Mouse (Mus musculus) bone marrow, adult 2 months (tissue): Measurements from ENCODE around the gene Egflam. TPM values are rescaled to one million over a fixed set of nuclear protein-coding genes. Genes with fewer than 3 reads are reported as not detected.

Source experiments
- H3K27ac ChIP-seq: fragments of 200-500 bp; 2 replicates; pipeline ENCODE4 v1.5.1; 2012; ENCODE audit warnings: low read depth, mild to moderate bottlenecking, control low read depth, inconsistent platforms, low read length; ENCODE audit not compliant: control insufficient read depth, poor library complexity, insufficient read depth
- H3K4me1 ChIP-seq: fragments of 200-500 bp; 2 replicates; pipeline ENCODE4 v1.6.1; 2011; ENCODE audit warnings: low read length; ENCODE audit not compliant: control insufficient read depth, insufficient read depth
- H3K4me3 ChIP-seq: fragments of 200-500 bp; replicated peaks from 2 replicates; pipeline ENCODE3; 2011; ENCODE audit warnings: mild to moderate bottlenecking, low read depth, low read length, control low read depth; ENCODE audit not compliant: control insufficient read depth
- CTCF ChIP-seq: fragments of 200-500 bp; IDR thresholded peaks from 2 replicates; pipeline ENCODE4 v1.5.1; 2011; ENCODE audit warnings: low read length, control low read depth; ENCODE audit not compliant: control insufficient read depth, insufficient read depth
- POLR2A ChIP-seq: fragments of 200-500 bp; IDR thresholded peaks from 2 replicates; pipeline ENCODE4 v1.6.1; 2011; ENCODE audit warnings: low read depth, mild to moderate bottlenecking, control low read depth, low read length, borderline replicate concordance; ENCODE audit not compliant: control insufficient read depth
- WGBS: fragments of 180-500 bp; shearing (Covaris S2); methylation state at CpG from one replicate; pipeline ENCODE4 v1.1.7; 2018; 5-methylcytosine and 5-hydroxymethylcytosine counted together
- polyA plus RNA-seq: library from polyadenylated mRNA; stranded (reverse); fragments of >200 nt; gene quantifications from 2 replicates; pipeline ENCODE4 v1.2.4, GENCODE M21; 2011; ENCODE audit warnings: low replicate concordance; ENCODE audit not compliant: missing spikeins, insufficient read depth, insufficient read length

The Egflam gene
- polyA plus RNA-seq, 1 experiment = 0.45 TPM

GRCm38 (mm10) chr15:7191074-7191473, 207.1 kb downstream of the Egflam start:
- 84% methylated on average over 4 of the region's 4 CpGs for WGBS
- TF ChIP-seq CTCF = no peak
- no peak for TF ChIP-seq POLR2A

GRCm38 (mm10) chr15:7189678-7190454, 208.3 kb downstream of the Egflam start:
- TF ChIP-seq POLR2A = no peak
- TF ChIP-seq CTCF = no peak

More at GRCm38 (mm10) chr15:7191074-7191473, 207.1 kb downstream of the Egflam start:
- no peak overlapping the region for H3K4me3 ChIP-seq
- no peaks in the 10 kb centered on the region for H3K4me1 ChIP-seq
- H3K27ac ChIP-seq = no peak overlapping the region

DNA sequence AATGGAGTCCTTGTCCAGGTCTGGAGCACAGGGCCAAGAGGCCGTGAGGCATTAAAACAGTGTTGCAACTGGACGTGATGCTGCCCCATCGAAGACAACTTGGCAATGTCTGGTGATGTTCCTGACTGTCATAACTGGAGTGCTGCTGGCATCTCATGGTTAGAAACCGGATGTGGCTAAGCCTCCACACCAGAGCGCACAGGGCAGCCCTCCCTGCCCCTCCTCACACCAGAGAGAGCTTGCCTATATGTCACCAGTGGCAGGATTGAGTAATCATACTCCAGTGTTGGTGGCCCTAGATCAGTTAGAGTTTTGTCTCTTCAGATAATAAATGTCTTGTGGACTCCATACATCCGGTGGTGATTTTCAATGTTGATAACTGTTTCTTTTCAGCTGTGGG, 210.5 kb downstream of the Egflam start:
- 75% methylated on average over 6 of the region's 6 CpGs for WGBS

More at GRCm38 (mm10) chr15:7189678-7190454, 208.3 kb downstream of the Egflam start:
- WGBS = 85% methylated on average over 22 of the region's 22 CpGs
- Histone ChIP-seq H3K4me3 (no peak overlapping the region), H3K4me1 (no peaks in the 10 kb centered on the region), H3K27ac (no peak overlapping the region)

DNA sequence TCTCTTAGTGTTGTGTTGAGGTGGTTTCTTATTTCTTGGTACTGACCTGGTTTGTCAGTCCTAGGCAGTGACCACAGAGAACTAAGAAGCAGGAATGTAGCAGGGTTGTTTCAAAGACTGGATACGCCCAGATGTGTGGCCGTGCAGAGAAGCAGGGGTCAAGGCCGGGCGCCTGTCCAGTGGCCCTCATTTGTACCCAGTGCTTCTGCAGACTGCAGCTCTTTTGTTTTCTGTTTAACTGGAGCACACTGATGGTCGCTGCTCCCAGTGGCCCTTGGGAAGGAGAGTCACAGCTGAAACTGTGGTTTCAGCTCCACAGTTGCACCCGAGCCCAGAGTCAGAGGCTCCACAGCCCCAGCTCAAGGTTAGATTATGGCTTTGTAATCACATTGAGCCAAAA, 217.6 kb downstream of the Egflam start:
- Histone ChIP-seq H3K27ac (no peak overlapping the region), H3K4me1 (no peaks in the 10 kb centered on the region; the same call in 1 of the 2 replicates), H3K4me3 (no peak overlapping the region)
- 84% methylated on average over 6 of the region's 6 CpGs for WGBS
- TF ChIP-seq CTCF = no peak
- TF ChIP-seq POLR2A = no peak

More for the DNA sequence above, 210.5 kb downstream of the Egflam start:
- no peak overlapping the region for H3K4me3 ChIP-seq
- no peaks in the 10 kb centered on the region for H3K4me1 ChIP-seq
- no peak overlapping the region for H3K27ac ChIP-seq
- no peak for TF ChIP-seq POLR2A
- no peak for TF ChIP-seq CTCF

DNA sequence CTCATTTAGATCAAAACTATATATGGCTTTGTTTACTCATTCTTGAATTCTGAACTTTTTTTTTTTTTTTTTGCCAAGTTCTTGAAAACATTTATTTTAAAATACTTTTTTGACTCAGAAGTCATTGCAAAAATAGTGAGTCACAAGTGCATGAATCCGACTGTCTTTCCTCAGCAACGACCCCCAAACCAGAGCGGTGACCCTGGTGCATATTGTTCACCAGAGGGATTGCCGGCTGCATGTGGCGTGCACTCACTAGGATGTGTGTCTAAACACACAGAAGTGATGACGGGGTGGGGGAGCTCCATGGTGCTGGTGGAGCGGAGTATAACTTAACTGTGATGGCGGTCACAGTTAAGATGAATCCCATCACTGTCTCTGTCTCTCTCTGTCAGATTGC, 224.4 kb downstream of the Egflam start:
- 82% methylated on average over 8 of the region's 8 CpGs for WGBS
- TF ChIP-seq CTCF (no peak), POLR2A (no peak)
- no peak overlapping the region for H3K27ac ChIP-seq
- no peak overlapping the region for H3K4me3 ChIP-seq
- no peaks in the 10 kb centered on the region for H3K4me1 ChIP-seq

- TF ChIP-seq CTCF = no peak
- no peak for TF ChIP-seq POLR2A
- no peak overlapping the region for H3K4me3 ChIP-seq
- WGBS = 84% methylated on average over 7 of the region's 7 CpGs
- H3K4me1 ChIP-seq = no peaks in the 10 kb centered on the region
- H3K27ac ChIP-seq = no peak overlapping the region
These were observed 224.8 kb downstream of the Egflam start for GRCm38 (mm10) chr15:7173346-7173745.

DNA sequence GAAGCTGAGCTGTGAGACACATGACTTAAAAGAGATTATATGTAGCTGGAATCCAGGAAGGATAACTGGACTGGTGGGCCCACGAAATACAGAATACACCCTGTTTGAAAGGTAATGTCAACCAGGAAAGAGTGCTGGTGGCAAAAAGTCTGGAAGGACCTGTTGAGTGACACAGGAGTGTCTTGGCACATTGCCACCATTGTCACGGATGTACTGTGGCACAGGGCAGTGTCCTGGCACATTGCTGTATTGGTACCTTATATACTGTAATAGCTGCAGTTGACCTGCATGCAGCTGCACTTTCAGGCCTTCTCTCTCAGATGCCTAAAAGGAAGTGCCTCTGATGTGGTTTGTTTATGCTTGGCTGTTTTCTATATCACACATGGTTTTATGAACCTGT, 225.3 kb downstream of the Egflam start:
- TF ChIP-seq POLR2A = no peak
- Histone ChIP-seq H3K4me1 (no peaks in the 10 kb centered on the region), H3K27ac (no peak overlapping the region), H3K4me3 (no peak overlapping the region)
- WGBS = 62% methylated on average over 2 of the region's 2 CpGs

DNA sequence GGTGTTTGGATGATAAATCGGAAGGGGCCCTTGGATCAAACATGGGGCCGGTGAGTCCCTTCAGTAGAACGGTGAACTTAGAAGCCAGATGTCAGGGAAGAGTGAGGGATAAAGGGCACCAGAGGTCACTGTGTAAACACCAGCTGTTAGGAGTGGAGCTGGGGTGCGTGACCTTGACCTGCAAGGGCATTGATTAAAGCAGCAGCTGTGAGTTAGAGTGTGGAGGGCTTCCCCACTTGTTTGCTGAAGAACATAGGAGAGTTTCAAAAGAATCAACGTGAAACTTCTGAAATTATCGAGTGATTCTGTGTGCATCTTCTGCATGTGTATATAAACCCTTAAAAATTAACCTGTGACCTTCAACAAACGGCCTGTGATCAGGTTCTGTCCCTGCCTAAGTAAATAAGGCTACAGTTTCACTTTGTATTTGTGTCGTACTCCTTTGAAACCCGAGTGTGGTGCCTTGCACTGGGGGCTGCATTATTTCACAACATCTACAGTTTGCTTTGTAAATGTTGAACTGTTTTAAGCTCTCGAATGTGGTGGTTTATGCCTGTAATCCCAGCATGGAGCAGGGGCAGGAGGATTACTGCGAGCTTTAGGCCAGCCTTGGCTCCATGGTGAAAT, 230.2 kb downstream of the Egflam start:
- no peak for TF ChIP-seq CTCF
- no peak for TF ChIP-seq POLR2A
- H3K4me3 ChIP-seq = no peak overlapping the region
- H3K4me1 ChIP-seq = no peaks in the 10 kb centered on the region
- no peak overlapping the region for H3K27ac ChIP-seq
- 80% methylated on average over 11 of the region's 11 CpGs for WGBS
